Mouse (Mus musculus) CH12.LX (cell line): ENCODE measurements around the gene Lrp10.

ENCODE experiments used
- BHLHE40 ChIP-seq: IDR thresholded peaks from 2 replicates; pipeline ENCODE4 v1.6.1; 2011; ENCODE audit warnings: mild to moderate bottlenecking, low read depth, low read length, improper control_type of control experiment
- CHD2 ChIP-seq: IDR thresholded peaks from 2 replicates; pipeline ENCODE4 v1.6.1; 2011; ENCODE audit warnings: low read length, improper control_type of control experiment
- CTCF ChIP-seq, 2 experiments: IDR thresholded peaks in 1 of 2; conservative IDR thresholded peaks in 1 of 2; 2 replicates each; pipeline ENCODE4 v1.5.1; 2011 to 2012; ENCODE audit warnings: low read depth in 2 of 2, low read length in 2 of 2, improper control_type of control experiment in 1 of 2, inconsistent platforms in 1 of 2, mild to moderate bottlenecking in 1 of 2, moderate library complexity in 1 of 2
- HCFC1 ChIP-seq: IDR thresholded peaks from 2 replicates; pipeline ENCODE4 v1.6.1; 2012; ENCODE audit warnings: low read depth, mild to moderate bottlenecking, inconsistent platforms, low read length, improper control_type of control experiment
- MAX ChIP-seq: IDR thresholded peaks from 2 replicates; pipeline ENCODE4 v1.6.1; 2011; ENCODE audit warnings: low read length, improper control_type of control experiment
- NELFE ChIP-seq: IDR thresholded peaks from 2 replicates; pipeline ENCODE4 v1.6.1; 2011; ENCODE audit warnings: low read depth, low read length, improper control_type of control experiment
- NRF1 ChIP-seq: IDR thresholded peaks from 2 replicates; pipeline ENCODE4 v1.6.1; 2014; ENCODE audit warnings: low read depth, mild to moderate bottlenecking, inconsistent platforms, low read length, improper control_type of control experiment, moderate library complexity
- POLR2A ChIP-seq: IDR thresholded peaks from 2 replicates; pipeline ENCODE4 v1.6.1; 2011; ENCODE audit warnings: low read depth, mild to moderate bottlenecking, improper control_type of control experiment, low read length
- POLR2AphosphoS2 ChIP-seq: IDR thresholded peaks from 2 replicates; pipeline ENCODE4 v1.6.1; 2011; ENCODE audit warnings: low read depth, low read length, improper control_type of control experiment
- SMC3 ChIP-seq: IDR thresholded peaks from 2 replicates; pipeline ENCODE4 v1.6.1; 2011; ENCODE audit warnings: low read depth, low read length, improper control_type of control experiment

- TF ChIP-seq CHD2 (no peak), CTCF (conservative IDR thresholded peaks at IDR 0.05 in 1 of 2, IDR thresholded peaks at IDR 0.05 in 1 of 2; ENCODE audit: low read depth in 2 of 2, low read length in 2 of 2) (peak in 1 of 2 experiments; percentile 93; a peak in 2 of 4 replicates), MAX (no peak; the same call in 1 of the 2 replicates), POLR2A (peak; percentile 49; the same call in 1 of the 2 replicates), NRF1 (no peak), SMC3 (peak; percentile 85), HCFC1 (peak; percentile 35), BHLHE40 (0 out of 2 replicates have a peak, but pooled peaks have one; percentile 8), NELFE (no peak), POLR2AphosphoS2 (no peak)
Observed at GRCm38 (mm10) chr14:54417623-54418081, 46.3 kb upstream of the Lrp10 start, which contains the start of gene Slc7a7.
